Mouse (Mus musculus) lung, postnatal 10 days (tissue): ENCODE measurements around the gene Rgs19.

Source experiments
- DNase-seq: peaks from one replicate; pipeline ENCODE4 v3.0.0; 2021

The Rgs19 gene

DNA sequence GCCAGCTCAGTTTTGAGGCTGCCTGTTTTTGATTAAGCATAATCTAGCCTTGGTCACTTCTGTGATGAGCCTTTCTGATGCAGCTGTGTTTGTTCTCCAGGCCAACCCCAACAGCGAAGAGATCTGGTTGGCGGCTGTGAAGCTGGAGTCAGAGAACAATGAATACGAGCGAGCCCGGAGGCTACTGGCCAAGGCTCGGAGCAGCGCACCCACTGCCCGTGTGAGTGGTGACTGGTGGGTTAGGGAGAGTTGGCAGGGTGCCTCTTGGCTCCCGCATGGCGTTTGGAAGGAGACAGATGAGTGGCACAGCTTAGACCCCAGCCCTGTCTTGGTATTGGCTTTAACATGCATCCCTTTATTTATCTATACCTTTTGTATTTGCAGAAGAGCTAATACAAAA, 44.9 kb downstream of the Rgs19 start:
- DNase-seq: no peak

DNA sequence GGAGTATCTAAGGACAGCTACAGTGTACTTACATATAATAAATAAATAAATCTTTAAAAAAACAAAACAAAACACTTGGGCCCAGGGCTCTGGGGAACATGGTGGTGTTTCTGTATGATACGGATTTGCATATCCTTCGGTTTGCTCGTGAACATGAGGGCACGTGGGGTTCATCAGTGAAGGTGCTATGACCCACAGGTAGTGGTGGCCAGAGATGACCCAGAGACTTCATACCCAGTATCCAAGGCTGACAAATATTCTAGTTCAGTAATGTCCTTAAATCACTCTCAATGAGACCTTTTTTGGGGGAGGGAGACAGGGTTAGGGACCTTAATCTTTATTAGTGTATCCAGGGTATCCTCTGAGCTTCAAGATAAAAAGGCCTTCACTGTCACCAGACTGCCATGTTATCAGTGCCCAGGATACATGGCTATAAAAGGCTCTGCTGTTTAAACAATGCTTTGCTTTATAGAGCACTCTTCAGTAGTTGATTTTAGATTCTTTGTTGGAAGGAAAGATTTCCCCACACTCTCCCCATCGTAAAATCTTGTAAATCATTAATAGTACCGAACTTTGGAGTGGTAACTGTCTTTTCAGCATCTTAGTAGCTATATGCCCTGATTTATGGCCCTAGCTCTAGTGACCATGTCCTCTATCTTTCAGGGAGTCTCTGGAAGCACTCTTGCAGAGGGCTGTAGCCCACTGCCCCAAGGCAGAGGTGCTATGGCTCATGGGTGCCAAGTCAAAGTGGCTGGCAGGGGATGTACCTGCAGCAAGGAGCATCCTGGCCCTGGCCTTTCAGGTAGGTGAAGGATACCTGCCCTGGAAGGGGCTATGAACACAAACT, 46.9 kb downstream of the Rgs19 start:
- DNase-seq: no peak

DNA sequence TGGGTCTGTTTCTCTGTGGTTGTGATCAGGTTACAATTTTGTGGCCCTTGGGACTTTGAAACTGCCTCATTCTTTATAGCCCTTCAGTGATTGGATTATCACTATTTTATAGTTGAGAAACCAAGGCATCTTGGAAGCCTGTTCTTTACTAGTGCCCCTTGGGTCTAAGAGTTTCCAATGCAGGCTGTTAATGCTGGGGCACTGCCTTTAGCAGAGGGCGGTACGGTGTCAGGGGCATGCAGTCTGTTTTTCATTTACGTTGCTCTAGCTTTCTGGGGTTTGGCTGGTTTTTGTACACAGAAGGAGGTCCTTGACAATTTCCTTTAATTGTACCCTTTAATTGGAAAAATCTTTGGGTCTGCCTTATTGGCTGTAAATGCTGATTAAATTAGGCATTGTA, 48.1 kb downstream of the Rgs19 start:
- no peak for DNase-seq

DNA sequence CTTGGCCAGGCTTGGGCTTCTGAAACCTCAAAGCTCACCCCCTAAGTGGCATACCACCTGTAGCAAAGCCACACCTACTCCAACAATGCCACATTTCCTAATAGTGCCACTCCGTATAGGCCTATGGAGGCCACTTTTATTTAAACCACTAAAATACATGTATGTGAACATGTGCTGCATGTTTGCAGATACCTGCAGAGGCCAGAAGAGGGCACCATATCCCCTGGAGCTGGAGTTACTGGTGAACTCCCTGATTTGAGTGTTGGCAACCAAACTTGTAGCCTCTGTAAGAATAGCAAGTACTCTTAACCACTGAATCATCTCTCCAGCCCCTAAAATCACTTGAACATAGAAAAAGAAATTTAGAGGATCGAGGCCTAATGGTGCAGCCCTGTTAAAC, 49.4 kb downstream of the Rgs19 start:
- DNase-seq: peak; percentile 72
